Comparison of ENCODE assay signal across 21 mouse cellular contexts in genomic region chr5:29875451-29875850, GRCm38 (mm10).
A peak's percentile ranks its signal among the peaks of the same experiment; 100 is the strongest.
DNase-seq lines count a peak whose midpoint lies in the region; ATAC-seq and TF ChIP-seq lines count a peak whose summit lies in the region.
"Had no signal": no experiment of that assay in that cellular context is flagged by ENCODE, and none has a peak within 500 bp of the region (broad histone marks: within the 10 kb centered on the region; RNA-seq: fewer than 3 reads in every experiment).

No protein-coding gene starts in this region.

- H3K27me3 ChIP-seq in myocyte (ENCODE audit: control insufficient read depth, insufficient read depth, insufficient read length) = no peaks in the 10 kb centered on the region
- H3K27me3 ChIP-seq: embryonic facial prominence, embryonic 12.5 days; forebrain, embryonic 12.5 days had no signal

- TF ChIP-seq POLR2A in myocyte (IDR thresholded peaks at IDR 0.05; ENCODE audit: insufficient read length, low read depth) = no peak

- no peaks in the 10 kb centered on the region for H3K36me3 ChIP-seq in myocyte (ENCODE audit: control insufficient read depth, insufficient read depth)
- H3K36me3 ChIP-seq: embryonic facial prominence, embryonic 10.5 days; embryonic facial prominence, embryonic 12.5 days; forebrain, embryonic 10.5 days; forebrain, embryonic 12.5 days had no signal

- peak overlapping the region; percentile 41 for H3K4me2 ChIP-seq in myocyte (ENCODE audit: low read depth)
- H3K4me2 ChIP-seq: embryonic facial prominence, embryonic 12.5 days; forebrain, embryonic 12.5 days had no signal

- no peak overlapping the region for H3K4me3 ChIP-seq in myocyte
- H3K4me3 ChIP-seq: embryonic facial prominence, embryonic 10.5 days; embryonic facial prominence, embryonic 12.5 days; erythroblast, embryonic 14.5 days; forebrain, embryonic 10.5 days; forebrain, embryonic 12.5 days had no signal

- ATAC-seq in granulocyte monocyte progenitor cell, adult 5-6 weeks (replicated peaks; ENCODE audit: poor library complexity, severe bottlenecking) = no peak
- ATAC-seq: forebrain, embryonic 14.5 days; forebrain, embryonic 16.5 days had no signal

- H3ac ChIP-seq in myocyte (ENCODE audit: control insufficient read depth, insufficient read length) = no peak overlapping the region

- DNase-seq in 416B (ENCODE audit: low read depth) = peak; percentile 77
- DNase-seq in NIH3T3 (ENCODE audit: low read depth) = peak; percentile 52
- no peak for DNase-seq in adrenal gland, postnatal 4 days (ENCODE audit: low spot score in 2 of 2)
- DNase-seq in yolk sac, embryonic 10.5 days (ENCODE audit: low spot score) = no peak
- DNase-seq: adrenal gland, adult 2 months; adrenal gland, postnatal 10 days; adrenal gland, postnatal 25 days; cerebellum, adult 11-12 months; cerebellum, adult 2 months; cerebellum, adult 9-10 months; cerebellum, postnatal 10 days; cerebellum, postnatal 25 days had no signal

- H3K79me2 ChIP-seq in myocyte (ENCODE audit: control insufficient read depth, insufficient read depth) = no peaks in the 10 kb centered on the region

TF ChIP-seq in myocyte, 11 proteins besides CTCF, POLR2A, EP300 and RAD21:
- TF ChIP-seq USF1 (IDR thresholded peaks at IDR 0.05; ENCODE audit: low read depth) = no peak
- no peak for TF ChIP-seq TCF3 (IDR thresholded peaks at IDR 0.05; ENCODE audit: insufficient read length, low read depth)
- no peak for TF ChIP-seq TCF12 (IDR thresholded peaks at IDR 0.05; ENCODE audit: insufficient read depth, poor library complexity, severe bottlenecking)
- TF ChIP-seq POLR2AphosphoS2 (IDR thresholded peaks at IDR 0.05; ENCODE audit: insufficient read length, low read depth) = no peak
- no peak for TF ChIP-seq MYOD1 (IDR thresholded peaks at IDR 0.05; ENCODE audit: control insufficient read depth in 1 of 3, insufficient read length in 2 of 3, low read depth in 2 of 3)
- no peak for TF ChIP-seq CEBPB (IDR thresholded peaks at IDR 0.05; ENCODE audit: insufficient read depth, poor library complexity, severe bottlenecking)
- no peak for TF ChIP-seq SRF (IDR thresholded peaks at IDR 0.05; ENCODE audit: control insufficient read depth, insufficient read length, low read depth)
- no peak for TF ChIP-seq REST (IDR thresholded peaks at IDR 0.05; ENCODE audit: insufficient read depth, insufficient read length)
- no peak for TF ChIP-seq MAX (IDR thresholded peaks at IDR 0.05; ENCODE audit: low read depth)
- TF ChIP-seq E2F4 (IDR thresholded peaks at IDR 0.05; ENCODE audit: insufficient read depth) = no peak
- TF ChIP-seq MYOG (IDR thresholded peaks at IDR 0.05; ENCODE audit: control insufficient read depth in 1 of 3, insufficient read depth in 1 of 3, insufficient read length in 2 of 3, low read depth in 2 of 3) = no peak

Comparison
In these comparisons a context has a peak if more than half of its experiments do, and no peak if none do; other contexts are left out.
1. DNase-seq: peak in 416B (single experiment) and NIH3T3 (single experiment); none in adrenal gland, postnatal 4 days (0 of 2) and yolk sac, embryonic 10.5 days (single experiment).